Mouse (Mus musculus): Measurements from ENCODE around the gene Carmil1.

The Carmil1 gene

DNA sequence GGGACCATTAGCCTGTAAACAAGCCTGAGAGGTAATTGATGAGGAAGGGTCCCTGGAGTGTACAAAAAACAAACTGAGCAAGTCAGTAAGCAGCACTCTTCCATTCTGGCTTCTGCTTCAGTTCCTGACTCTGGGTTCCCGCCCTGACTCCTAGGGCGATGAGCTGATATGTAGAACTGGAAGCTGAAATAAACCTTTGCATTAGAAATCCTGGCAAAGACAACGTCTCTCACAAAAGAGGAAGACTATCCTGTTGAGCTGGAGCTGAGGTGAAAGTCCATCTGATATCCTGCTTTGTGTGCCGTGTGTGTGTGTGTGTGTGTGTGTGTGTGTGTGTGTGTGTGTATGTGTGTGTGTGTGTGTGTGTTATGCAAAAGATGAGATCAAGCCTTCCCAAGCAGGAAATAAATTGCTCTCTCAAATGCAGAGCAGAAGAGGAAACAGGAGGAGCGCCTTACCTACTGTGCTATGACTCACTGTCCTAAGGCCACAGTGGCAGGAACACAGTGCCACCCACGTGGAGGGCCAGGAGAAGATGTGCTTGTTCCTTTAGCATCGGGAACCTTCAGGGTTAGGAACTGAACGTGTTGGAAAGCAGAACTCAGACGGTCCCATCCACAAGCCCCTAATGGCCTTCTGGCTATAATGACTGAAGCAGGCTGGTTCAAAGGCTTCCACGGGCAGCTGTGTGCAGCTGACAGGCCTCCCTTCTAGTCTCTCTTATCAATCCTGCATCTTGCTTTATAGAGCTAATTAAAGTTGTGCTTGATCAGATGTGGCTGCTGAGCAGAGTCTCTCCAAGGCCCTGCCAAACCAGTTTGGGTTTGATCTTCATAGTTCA, 19.6 kb downstream of the Carmil1 start:
- no peak for DNase-seq (ENCODE audit: low spot score in 2 of 2)

DNA sequence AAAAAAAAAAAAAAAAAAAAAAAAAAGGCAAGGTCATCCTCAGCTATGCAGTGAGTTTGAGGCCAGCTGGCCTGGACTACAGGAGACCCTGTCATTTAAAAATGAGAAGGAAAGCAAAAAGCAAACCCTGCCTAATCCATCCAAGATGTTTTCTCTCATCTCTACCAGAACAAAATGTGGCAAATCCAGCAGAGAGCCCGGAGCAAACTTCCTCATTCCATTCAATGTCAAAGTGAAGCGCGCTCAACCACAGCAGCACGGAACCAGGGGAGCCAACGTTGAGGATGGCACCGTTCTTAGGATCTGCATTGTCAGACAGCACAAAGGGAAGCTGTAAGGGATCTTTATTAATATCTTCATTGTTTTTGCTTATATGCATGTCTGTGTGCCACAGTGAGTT, 22.8 kb downstream of the Carmil1 start:
- DNase-seq (ENCODE audit: low spot score in 2 of 2), result no peak

GRCm38 (mm10) chr13:24253989-24254388, 26.6 kb downstream of the Carmil1 start:
- DNase-seq (ENCODE audit: low spot score in 2 of 2), result peak in 1 of 2 experiments; percentile 29

DNA sequence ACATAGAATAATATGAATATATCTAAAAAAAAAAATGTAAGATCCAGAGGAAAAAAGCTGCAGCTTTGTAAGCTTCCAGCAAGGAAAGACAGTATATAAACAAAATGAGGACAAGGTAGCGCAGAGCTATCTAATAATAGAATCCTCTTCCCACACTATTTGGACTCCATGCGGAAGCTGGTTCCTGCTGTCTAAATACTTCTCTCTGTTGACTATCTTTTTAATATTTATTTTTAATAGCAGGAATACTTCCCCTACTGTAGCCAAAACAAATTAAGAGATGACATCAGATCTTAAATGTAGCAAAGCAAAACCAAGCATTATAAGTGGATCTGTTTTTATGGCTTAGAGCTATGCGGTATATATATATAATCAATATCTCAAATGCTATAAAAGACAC, 27.0 kb downstream of the Carmil1 start:
- DNase-seq (ENCODE audit: low spot score in 2 of 2), result no peak

GRCm38 (mm10) chr13:24251236-24251635, 29.4 kb downstream of the Carmil1 start:
- DNase-seq (ENCODE audit: low spot score in 2 of 2), result no peak

DNA sequence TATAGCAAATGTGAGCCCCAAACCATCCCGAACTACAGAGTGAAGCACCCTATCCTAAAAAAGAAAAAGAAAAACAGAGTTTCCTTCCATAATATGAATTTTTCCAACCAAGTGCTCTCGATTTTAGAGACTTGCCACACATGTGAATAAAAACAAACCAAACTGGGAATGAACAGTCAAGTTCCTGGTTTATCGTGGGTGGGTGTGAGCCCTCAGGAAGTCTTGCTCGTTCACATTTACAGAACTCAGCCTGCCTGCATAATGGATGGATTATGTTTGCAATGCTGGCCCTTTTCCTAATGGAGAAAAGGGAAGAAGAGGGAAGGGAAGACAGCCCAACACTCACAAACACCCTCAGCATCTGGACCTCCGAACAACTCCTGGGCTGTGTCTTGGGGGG, 32.7 kb downstream of the Carmil1 start:
- DNase-seq (ENCODE audit: low spot score in 2 of 2), result no peak

GRCm38 (mm10) chr13:24247441-24247840, 33.2 kb downstream of the Carmil1 start:
- no peak for DNase-seq (ENCODE audit: low spot score in 2 of 2)

- no peak for DNase-seq (ENCODE audit: low spot score in 2 of 2)
Observed at GRCm38 (mm10) chr13:24246266-24246665, 34.3 kb downstream of the Carmil1 start.

DNA sequence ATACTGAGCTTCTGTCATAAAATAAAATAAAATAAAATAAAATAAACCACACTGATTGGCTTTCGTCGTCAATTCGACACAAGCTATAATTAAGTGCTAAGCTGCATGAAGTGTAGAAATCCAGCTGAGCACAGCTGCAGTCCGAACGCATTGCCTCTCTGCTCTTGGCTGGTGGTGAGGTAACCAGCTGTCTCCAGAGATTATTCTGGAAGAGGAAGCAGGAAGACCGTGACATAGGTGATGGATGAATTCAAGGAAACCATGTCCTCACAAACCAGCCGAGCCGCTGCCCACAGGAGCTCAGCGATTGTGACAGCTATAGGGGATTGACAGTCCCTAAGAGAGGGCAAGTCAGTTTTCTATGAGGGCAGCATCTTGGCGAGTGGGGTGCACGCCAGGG, 36.0 kb downstream of the Carmil1 start:
- DNase-seq (ENCODE audit: low spot score in 2 of 2), result no peak

- DNase-seq (ENCODE audit: low spot score in 2 of 2), result no peak
Observed at GRCm38 (mm10) chr13:24243964-24244363, 36.6 kb downstream of the Carmil1 start.

GRCm38 (mm10) chr13:24242429-24243106, 38.0 kb downstream of the Carmil1 start:
- no peak for DNase-seq (ENCODE audit: low spot score in 2 of 2)

GRCm38 (mm10) chr13:24241201-24241600, 39.4 kb downstream of the Carmil1 start:
- no peak for DNase-seq (ENCODE audit: low spot score in 2 of 2)

DNA sequence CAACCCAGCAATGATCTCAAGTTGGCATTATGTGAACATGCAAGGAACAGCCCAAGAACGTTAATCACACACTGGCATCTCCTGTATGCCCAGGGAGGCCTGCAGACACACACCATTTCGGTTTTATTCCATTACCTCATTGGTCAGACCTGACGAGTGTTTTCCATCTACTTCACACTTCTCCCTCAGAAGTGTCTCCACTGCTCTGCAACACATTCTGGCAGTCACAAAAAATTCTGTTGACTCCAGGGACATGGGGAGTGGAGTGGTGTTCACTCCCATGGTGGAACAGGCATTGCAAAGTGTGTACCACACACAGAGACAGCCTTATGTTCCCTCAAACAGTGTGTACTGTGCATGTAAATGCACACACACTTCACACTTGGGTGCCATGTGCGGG, 40.2 kb downstream of the Carmil1 start:
- DNase-seq (ENCODE audit: low spot score in 2 of 2), result no peak

DNA sequence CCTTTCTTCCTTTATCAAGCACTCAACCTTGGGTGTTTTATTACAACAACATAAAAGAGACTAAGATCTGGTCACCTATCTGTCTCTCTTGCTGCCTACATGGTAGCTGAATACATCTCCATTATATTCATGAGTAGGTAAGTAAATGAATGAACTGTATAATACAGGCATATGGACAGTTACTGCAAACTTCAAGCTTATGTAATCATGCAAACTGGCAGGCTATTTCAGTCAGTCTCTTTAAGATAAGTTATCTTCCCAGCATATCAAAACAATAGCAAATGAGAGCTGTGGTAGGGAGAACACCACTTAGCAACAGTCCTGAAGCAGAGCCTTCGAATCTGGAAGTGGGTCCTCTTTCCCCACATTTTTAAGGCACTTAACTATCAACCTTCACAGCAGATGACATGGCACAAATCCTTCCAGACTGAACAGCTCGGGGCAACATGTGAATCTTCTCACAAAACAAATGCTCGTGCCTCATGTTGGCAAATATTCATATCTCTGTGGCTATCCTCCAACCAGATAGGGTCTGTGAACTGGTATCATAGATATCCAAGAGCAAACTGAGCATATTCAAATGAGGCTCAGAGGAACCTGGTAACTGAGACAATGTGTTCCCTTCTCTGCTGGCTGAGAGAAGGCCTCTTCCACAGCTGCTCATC, 42.0 kb downstream of the Carmil1 start:
- DNase-seq (ENCODE audit: low spot score in 2 of 2), result no peak

DNA sequence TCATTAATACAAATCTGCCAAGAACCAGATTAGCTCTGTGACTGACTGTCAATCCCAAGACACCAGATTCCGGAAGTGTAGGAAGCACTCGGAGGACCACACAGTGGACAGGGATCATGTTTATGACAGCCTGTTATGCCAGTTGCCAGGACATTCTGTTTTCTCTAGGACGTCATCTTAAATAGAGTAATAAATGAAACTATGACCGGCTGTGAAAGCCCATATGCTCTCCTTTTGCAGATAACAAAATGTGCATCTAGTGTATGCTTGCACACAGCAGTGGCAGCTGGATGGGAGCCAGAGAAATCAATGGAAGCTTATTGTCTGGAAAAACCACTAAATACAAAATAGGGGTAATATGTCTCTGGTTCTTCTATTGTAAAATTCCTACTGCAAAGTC, 43.9 kb downstream of the Carmil1 start:
- no peak for DNase-seq (ENCODE audit: low spot score in 2 of 2)

- DNase-seq (ENCODE audit: low spot score in 2 of 2), result no peak
Observed at GRCm38 (mm10) chr13:24232750-24233149, 47.8 kb downstream of the Carmil1 start.

DNA sequence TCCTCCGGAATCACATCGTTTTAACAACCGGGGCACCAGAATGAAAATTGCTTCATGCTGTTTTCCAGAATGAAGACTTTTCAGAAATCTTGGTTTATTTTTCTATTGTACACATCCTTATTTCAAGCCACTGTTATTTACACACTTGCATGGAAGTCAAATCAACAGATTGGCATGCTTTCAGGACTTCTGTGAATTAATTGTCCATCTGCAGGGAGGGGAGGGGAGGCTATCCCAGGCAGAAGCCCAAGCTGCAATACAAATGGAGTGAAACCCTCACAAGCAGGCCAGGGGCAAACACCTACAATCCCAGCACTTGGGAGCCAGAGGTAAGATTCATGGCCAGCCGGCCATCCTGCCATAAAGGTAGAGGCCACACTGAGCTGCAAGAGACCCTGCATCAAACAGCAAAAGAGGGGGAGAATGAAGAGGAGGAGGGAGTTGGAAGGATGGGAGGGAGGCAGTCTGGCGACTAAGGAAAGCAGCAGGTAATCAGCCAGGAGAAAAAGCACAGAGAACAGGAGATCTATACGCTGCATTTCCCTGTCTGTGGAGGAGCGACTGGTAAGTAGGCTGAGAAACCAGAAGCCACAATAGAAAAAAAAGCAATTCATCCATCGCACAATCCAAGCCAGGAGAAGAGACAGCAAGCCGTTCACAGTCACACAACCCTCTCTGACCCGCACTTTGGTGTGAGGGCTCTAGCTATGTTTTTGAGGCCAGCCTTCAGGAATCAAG, 48.7 kb downstream of the Carmil1 start:
- no peak for DNase-seq (ENCODE audit: low spot score in 2 of 2)

- no peak for DNase-seq (ENCODE audit: low spot score in 2 of 2)
Observed at GRCm38 (mm10) chr13:24231146-24231545, 49.4 kb downstream of the Carmil1 start.

GRCm38 (mm10) chr13:24230541-24231095, 50.0 kb downstream of the Carmil1 start:
- no peak for DNase-seq (ENCODE audit: low spot score in 2 of 2)

- DNase-seq (ENCODE audit: low spot score in 2 of 2), result no peak
Observed at GRCm38 (mm10) chr13:24223425-24224201, 57.0 kb downstream of the Carmil1 start.

DNA sequence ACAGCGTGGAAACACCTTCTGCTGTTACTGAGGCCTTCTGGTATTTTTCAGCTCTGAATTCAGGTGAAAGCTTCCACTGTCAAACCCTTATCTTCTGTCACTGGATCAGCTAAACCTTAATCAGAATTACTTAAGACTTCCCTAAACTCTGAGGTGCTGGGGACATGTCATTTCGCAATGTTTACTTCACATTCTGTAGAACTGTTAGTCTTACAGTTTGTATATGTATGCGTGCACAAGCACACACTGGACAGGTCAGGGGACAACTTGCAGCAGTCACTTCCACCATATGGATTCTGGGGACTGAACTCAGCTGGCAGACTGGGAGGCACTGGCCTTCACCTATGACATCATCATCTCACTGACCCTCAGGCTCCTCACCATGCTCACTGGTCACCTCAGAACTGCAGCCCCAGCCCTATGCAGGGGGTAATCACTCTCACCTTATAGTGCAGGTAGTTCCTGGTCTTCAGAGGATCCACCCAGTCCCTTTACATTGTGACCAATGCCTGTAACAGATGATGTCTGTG, 60.1 kb downstream of the Carmil1 start:
- no peak for DNase-seq (ENCODE audit: low spot score in 2 of 2)
